22 mouse cellular contexts compared by ENCODE assay signal in the genomic region with DNA sequence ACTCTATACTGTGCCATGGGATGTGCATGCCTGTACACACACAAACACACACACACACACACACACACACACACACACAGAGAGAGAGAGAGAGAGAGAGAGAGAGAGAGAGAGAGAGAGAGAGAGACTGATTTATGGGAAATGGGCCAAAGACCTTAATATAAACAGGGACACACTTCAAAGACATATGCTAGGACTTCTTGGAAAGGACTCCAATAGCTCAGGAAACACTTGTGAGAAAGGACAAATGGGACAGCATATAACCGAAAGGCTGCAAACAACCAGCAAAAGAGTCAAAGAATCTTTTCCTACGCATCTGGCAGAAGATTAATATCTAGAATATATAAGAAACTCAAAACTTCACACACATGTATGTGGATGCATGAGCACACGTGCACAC. TPM values are rescaled to one million over a fixed set of nuclear protein-coding genes. Genes with fewer than 3 reads are reported as not detected.
"Had no signal": no experiment of that assay in that cellular context is flagged by ENCODE, and none has a peak within 500 bp of the region (broad histone marks: within the 10 kb centered on the region; RNA-seq: fewer than 3 reads in every experiment).

No protein-coding gene starts in this region.

- H3K9ac ChIP-seq: limb, embryonic 13.5 days; liver, embryonic 12.5 days; liver, embryonic 15.5 days; midbrain, embryonic 12.5 days; midbrain, embryonic 15.5 days; neural tube, embryonic 12.5 days; neural tube, embryonic 15.5 days had no signal

- H3K4me3 ChIP-seq: layer of hippocampus, adult 2 months; limb, embryonic 10.5 days; limb, embryonic 13.5 days; liver, embryonic 12.5 days; liver, embryonic 15.5 days; midbrain, embryonic 12.5 days; midbrain, embryonic 15.5 days; neural tube, embryonic 12.5 days; neural tube, embryonic 15.5 days had no signal

- H3K27ac ChIP-seq: kidney, postnatal 0 days; layer of hippocampus, adult 2 months; limb, embryonic 10.5 days; limb, embryonic 13.5 days; liver, embryonic 12.5 days; liver, embryonic 15.5 days; macrophage; midbrain, embryonic 12.5 days; midbrain, embryonic 15.5 days; neural tube, embryonic 12.5 days; neural tube, embryonic 15.5 days had no signal

- H3K36me3 ChIP-seq: limb, embryonic 10.5 days; limb, embryonic 13.5 days; liver, embryonic 12.5 days; liver, embryonic 15.5 days; midbrain, embryonic 12.5 days; midbrain, embryonic 15.5 days; neural tube, embryonic 12.5 days; neural tube, embryonic 15.5 days had no signal

- DNase-seq: kidney, adult 2 months; kidney, postnatal 25 days; layer of hippocampus, adult 9-11 months; liver; lung, adult 2 months; right cerebral cortex, adult 18-20 months; right cerebral cortex, postnatal 14 days; right cerebral cortex, postnatal 4 days; thymus, adult 18-20 months; thymus, postnatal 36 days had no signal

- ATAC-seq: liver, embryonic 12.5 days; midbrain, embryonic 15.5 days had no signal

- H3K9me3 ChIP-seq: limb, embryonic 10.5 days; limb, embryonic 13.5 days; liver, embryonic 12.5 days; liver, embryonic 15.5 days; midbrain, embryonic 12.5 days; midbrain, embryonic 15.5 days; neural tube, embryonic 12.5 days; neural tube, embryonic 15.5 days had no signal

- H3K4me2 ChIP-seq: limb, embryonic 13.5 days; liver, embryonic 12.5 days; liver, embryonic 15.5 days; midbrain, embryonic 12.5 days; midbrain, embryonic 15.5 days; neural tube, embryonic 12.5 days; neural tube, embryonic 15.5 days had no signal

- H3K27me3 ChIP-seq: limb, embryonic 13.5 days; liver, embryonic 12.5 days; liver, embryonic 15.5 days; midbrain, embryonic 12.5 days; midbrain, embryonic 15.5 days; neural tube, embryonic 12.5 days; neural tube, embryonic 15.5 days had no signal

RNA-seq across cellular contexts. Expression of gene Pdzrn3, which starts 43.2 kb away (rescaled TPM):
- total RNA-seq: megakaryocyte, adult 5-6 weeks had no signal
- polyA plus RNA-seq: macrophage had no signal
